Mouse (Mus musculus) lung, adult 2 months (tissue): Measurements from ENCODE around the gene Dock1.

Source experiments
- CTCF ChIP-seq: fragments of 200-500 bp; IDR thresholded peaks from 2 replicates; pipeline ENCODE4 v1.5.1; 2011; ENCODE audit warnings: mild to moderate bottlenecking, low read length, control low read depth; ENCODE audit not compliant: insufficient read depth
- POLR2A ChIP-seq: fragments of 200-500 bp; IDR thresholded peaks from 2 replicates; pipeline ENCODE4 v1.6.1; 2011; ENCODE audit warnings: low read depth, mild to moderate bottlenecking, control low read depth, low read length, borderline replicate concordance; ENCODE audit errors: extremely low read depth

DNA sequence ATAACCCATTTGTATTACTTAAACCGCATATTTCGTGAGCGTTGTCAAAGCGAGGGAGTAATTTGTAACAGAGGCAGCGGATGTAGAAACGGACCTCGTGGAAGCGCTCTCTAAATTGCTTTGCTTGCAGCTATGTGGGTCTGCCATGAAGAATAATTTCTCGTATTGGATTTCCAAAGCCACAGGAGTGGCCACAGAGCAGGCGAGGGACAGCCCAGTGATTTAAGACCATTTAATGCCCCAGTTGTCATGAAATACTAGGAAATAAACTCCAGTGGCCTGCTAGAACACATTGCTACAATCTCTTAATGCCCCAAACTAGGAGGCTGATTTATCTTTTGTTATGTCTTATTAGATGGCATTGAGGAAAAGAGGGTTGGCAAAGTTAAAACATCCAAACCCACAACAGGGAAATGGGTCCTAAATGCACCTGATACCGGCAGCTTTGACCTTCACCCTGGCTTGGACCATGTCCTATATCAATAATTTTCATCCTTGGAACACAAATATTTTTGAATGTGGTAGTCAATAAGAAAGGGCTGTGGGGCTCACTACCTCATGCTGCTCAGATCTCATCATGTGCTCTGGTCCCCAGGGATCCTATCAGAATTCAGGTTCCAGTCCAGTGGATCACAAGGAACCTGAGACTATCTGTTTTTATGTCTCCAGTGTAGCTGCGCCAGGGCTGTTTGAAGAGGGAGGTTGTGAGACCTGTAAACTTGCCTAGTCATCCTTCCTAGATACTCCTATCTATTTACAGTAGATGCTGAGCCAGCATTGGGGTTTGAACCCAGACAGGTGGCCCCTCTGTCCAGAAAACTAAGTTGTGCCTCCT, 373.7 kb downstream of the Dock1 start:
- TF ChIP-seq CTCF = no peak
- TF ChIP-seq POLR2A = no peak
